Mouse (Mus musculus): ENCODE data around the gene Hdac1.

DNA sequence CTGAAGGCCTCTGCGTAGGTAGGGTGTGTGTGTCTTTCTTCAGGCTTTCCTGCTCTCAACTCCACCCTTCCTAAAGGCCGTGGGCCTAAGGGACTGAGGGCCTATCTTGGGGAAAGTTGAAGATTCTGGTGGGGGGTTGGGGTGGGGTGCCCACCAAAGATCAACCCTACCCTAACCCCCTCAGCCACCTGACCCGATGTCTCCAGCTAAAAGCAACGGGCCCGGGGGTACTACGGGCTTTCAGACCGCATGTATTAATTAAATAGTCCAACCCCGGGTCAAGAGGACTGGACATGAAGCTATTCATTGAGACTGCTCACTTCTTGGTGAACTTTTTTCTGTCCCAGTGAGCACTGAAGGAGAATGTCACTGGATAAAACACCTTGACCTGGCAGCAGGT, 42.5 kb downstream of the Hdac1 start:
- TF ChIP-seq CTCF (IDR thresholded peaks at IDR 0.05) (no peak), EP300 (IDR thresholded peaks at IDR 0.05) (no peak)

Data from lung, postnatal 0 days (tissue).